Mouse (Mus musculus) testis, adult 2 months (tissue): Measurements from ENCODE around the gene Kcnq2. TPM values are rescaled to one million over a fixed set of nuclear protein-coding genes. Genes with fewer than 3 reads are reported as not detected.

Experiments
- H3K27ac ChIP-seq: fragments of 200-500 bp; 2 replicates; pipeline ENCODE4 v1.5.1; 2012; ENCODE audit warnings: low read depth, low read length; ENCODE audit not compliant: control insufficient read depth, insufficient read depth
- H3K27me3 ChIP-seq: fragments of 200-500 bp; 2 replicates; pipeline ENCODE4 v1.6.1; 2012; ENCODE audit warnings: mild to moderate bottlenecking, low read length, moderate library complexity; ENCODE audit not compliant: control insufficient read depth, insufficient read depth
- H3K36me3 ChIP-seq: fragments of 200-500 bp; 2 replicates; pipeline ENCODE4 v1.6.1; 2012; ENCODE audit warnings: mild to moderate bottlenecking, low read length; ENCODE audit not compliant: control insufficient read depth, insufficient read depth
- H3K4me1 ChIP-seq: fragments of 200-500 bp; 2 replicates; pipeline ENCODE4 v1.6.1; 2012; ENCODE audit warnings: low read length; ENCODE audit not compliant: control insufficient read depth, insufficient read depth
- H3K4me3 ChIP-seq: fragments of 200-500 bp; 2 replicates; pipeline ENCODE4 v1.5.1; 2012; ENCODE audit warnings: low read depth, mild to moderate bottlenecking, low read length, moderate library complexity, mixed read lengths; ENCODE audit not compliant: control insufficient read depth
- CTCF ChIP-seq: fragments of 200-500 bp; IDR thresholded peaks from 2 replicates; pipeline ENCODE4 v1.5.1; 2012; ENCODE audit warnings: low read depth, mild to moderate bottlenecking, inconsistent platforms, low read length, moderate library complexity; ENCODE audit not compliant: control insufficient read depth, insufficient read depth, insufficient replicate concordance
- POLR2A ChIP-seq: fragments of 200-500 bp; IDR thresholded peaks from 2 replicates; pipeline ENCODE4 v1.6.1; 2012; ENCODE audit warnings: low read depth, mild to moderate bottlenecking, inconsistent platforms, low read length, moderate library complexity; ENCODE audit not compliant: control insufficient read depth
- polyA plus RNA-seq: library from polyadenylated mRNA; depleted of rRNA; stranded (reverse); fragments of >200 nt; gene quantifications from 2 replicates; pipeline ENCODE4 v1.2.3, GENCODE M21; 2012

The Kcnq2 gene
- polyA plus RNA-seq, 1 experiment = 9.2 TPM

DNA sequence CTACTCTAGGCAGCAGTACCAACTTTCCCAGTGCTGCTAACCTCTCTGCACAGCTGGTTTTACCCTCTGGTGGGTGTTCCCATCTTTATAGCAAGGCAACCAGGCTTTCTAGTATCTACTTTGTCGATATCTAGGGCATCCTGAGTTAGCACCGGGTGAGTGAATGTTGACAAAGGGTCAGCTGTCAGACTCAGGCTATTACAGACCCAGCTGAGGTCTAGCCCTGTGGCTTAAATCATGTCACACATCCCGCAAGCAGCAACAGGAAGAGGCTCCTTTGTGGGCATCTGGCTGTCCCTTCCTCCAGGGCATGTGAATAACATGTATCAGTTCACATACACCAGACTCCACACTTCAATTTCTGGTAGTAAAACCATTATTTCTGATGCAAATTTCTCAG lies 76.9 kb downstream of the Kcnq2 start:
- H3K36me3 ChIP-seq = no peaks in the 10 kb centered on the region
- TF ChIP-seq POLR2A (no peak), CTCF (no peak)
- H3K27ac ChIP-seq = no peak overlapping the region
- H3K4me1 ChIP-seq = no peaks in the 10 kb centered on the region
- H3K4me3 ChIP-seq = no peak overlapping the region
- H3K27me3 ChIP-seq = no peaks in the 10 kb centered on the region

DNA sequence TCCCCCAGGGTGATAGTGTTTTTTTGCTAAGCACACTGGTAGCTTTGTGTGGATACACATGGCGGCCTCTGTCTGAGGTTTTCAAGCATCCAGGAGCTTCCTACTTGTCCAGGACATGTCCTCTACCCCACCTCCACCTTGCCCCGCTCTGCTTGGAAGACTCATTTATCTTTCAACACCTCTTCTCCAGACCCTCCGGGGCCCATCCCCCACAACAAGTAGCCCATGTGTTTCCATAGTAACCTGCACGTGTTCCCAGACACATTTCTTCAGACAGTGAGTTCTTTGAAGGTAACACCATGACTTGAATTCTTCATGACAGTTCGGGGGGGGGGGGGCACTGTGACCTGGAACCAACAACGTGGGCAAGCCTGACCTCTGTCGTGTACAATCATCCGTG lies 77.8 kb downstream of the Kcnq2 start:
- H3K27ac ChIP-seq = no peak overlapping the region

GRCm38 (mm10) chr2:181052171-181052570 lies 82.9 kb downstream of the Kcnq2 start:
- H3K27me3 ChIP-seq = no peaks in the 10 kb centered on the region
- TF ChIP-seq CTCF (no peak), POLR2A (no peak)
- no peak overlapping the region for H3K4me3 ChIP-seq
- H3K4me1 ChIP-seq = peaks cover 3% of the 10 kb centered on the region
- no peaks in the 10 kb centered on the region for H3K36me3 ChIP-seq
- no peak overlapping the region for H3K27ac ChIP-seq

More for the DNA sequence above, 77.8 kb downstream of the Kcnq2 start:
- no peaks in the 10 kb centered on the region for H3K36me3 ChIP-seq
- H3K27me3 ChIP-seq = no peaks in the 10 kb centered on the region
- no peak overlapping the region for H3K4me3 ChIP-seq
- H3K4me1 ChIP-seq = no peaks in the 10 kb centered on the region
- no peak for TF ChIP-seq CTCF
- TF ChIP-seq POLR2A = no peak

- no peaks in the 10 kb centered on the region for H3K27me3 ChIP-seq
- TF ChIP-seq CTCF (no peak), POLR2A (no peak)
- H3K27ac ChIP-seq = no peak overlapping the region
- no peaks in the 10 kb centered on the region for H3K36me3 ChIP-seq
- H3K4me3 ChIP-seq = no peak overlapping the region
- peaks cover 3% of the 10 kb centered on the region for H3K4me1 ChIP-seq
Observed at GRCm38 (mm10) chr2:181048986-181049385, 86.1 kb downstream of the Kcnq2 start.

GRCm38 (mm10) chr2:181048252-181048945 lies 86.7 kb downstream of the Kcnq2 start:
- H3K27me3 ChIP-seq = no peaks in the 10 kb centered on the region
- peaks cover 3% of the 10 kb centered on the region for H3K4me1 ChIP-seq
- H3K36me3 ChIP-seq = no peaks in the 10 kb centered on the region
- H3K4me3 ChIP-seq = no peak overlapping the region
- no peak overlapping the region for H3K27ac ChIP-seq
- TF ChIP-seq CTCF (no peak), POLR2A (no peak)

GRCm38 (mm10) chr2:181044001-181044400 lies 91.1 kb downstream of the Kcnq2 start:
- H3K4me3 ChIP-seq = no peak overlapping the region
- no peaks in the 10 kb centered on the region; the same call in 1 of the 2 replicates for H3K27me3 ChIP-seq
- H3K27ac ChIP-seq = no peak overlapping the region
- no peaks in the 10 kb centered on the region for H3K36me3 ChIP-seq
- peaks cover 7% of the 10 kb centered on the region; the same call in 1 of the 2 replicates for H3K4me1 ChIP-seq
- TF ChIP-seq CTCF (no peak), POLR2A (no peak)

DNA sequence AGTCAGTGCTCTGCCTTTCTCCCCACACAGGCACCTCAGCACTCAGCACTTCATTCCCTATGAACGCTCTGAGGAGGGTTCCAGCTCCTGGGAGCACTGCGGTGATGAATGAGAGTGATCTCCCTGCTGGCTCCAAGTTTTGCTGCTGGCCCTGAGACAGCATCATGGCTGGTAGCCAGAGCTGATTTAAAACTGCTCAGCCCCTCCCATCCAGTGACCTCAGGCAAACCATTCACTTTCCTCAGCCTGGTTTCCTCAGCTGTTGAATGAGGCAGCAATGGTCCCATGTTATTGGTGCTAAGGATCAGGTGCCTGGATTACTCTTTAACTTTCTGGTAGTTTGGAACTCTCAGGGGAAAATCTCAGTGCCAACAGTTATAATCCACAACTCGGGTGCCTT lies 91.7 kb downstream of the Kcnq2 start, which contains the start of gene Chrna4:
Chrna4 (minus strand) TSS at position 110 of the 400 bp plus-strand sequence.
- Histone ChIP-seq H3K27me3 (no peaks in the 10 kb centered on the region; the same call in 1 of the 2 replicates), H3K4me1 (peaks cover 10% of the 10 kb centered on the region; the same call in 1 of the 2 replicates), H3K4me3 (no peak within 1 kb of the TSS), H3K27ac (no peak within 1 kb of the TSS), H3K36me3 (no peaks in the 10 kb centered on the region)
- TF ChIP-seq CTCF = no peak

- H3K4me1 ChIP-seq = peaks cover 10% of the 10 kb centered on the region; the same call in 1 of the 2 replicates
- H3K27me3 ChIP-seq = no peaks in the 10 kb centered on the region; the same call in 1 of the 2 replicates
- TF ChIP-seq CTCF (no peak), POLR2A (no peak)
- no peaks in the 10 kb centered on the region for H3K36me3 ChIP-seq
- no peak overlapping the region for H3K27ac ChIP-seq
- no peak overlapping the region for H3K4me3 ChIP-seq
Observed at GRCm38 (mm10) chr2:181042376-181042775, 92.7 kb downstream of the Kcnq2 start.
